Mouse (Mus musculus) cerebellum, postnatal 4 days (tissue): ENCODE data around the gene Macrod2.
A peak's percentile ranks its signal among the peaks of the same experiment; 100 is the strongest.

ENCODE experiments used
- DNase-seq, 2 experiments: peaks; one replicate each; pipeline ENCODE4 v3.0.0; 2022; ENCODE audit warnings: low spot score in 2 of 2, mixed read lengths in 1 of 2

Macrod2 gene

GRCm38 (mm10) chr2:142323158-142323557 is 1928.0 kb downstream of the Macrod2 start:
- DNase-seq = no peak

GRCm38 (mm10) chr2:142326737-142327136 is 1931.6 kb downstream of the Macrod2 start:
- DNase-seq = no peak

- no peak for DNase-seq
Measured at GRCm38 (mm10) chr2:142329761-142330160, 1934.7 kb downstream of the Macrod2 start.

- peak in 1 of 2 experiments; percentile 25 for DNase-seq
Measured at GRCm38 (mm10) chr2:142334441-142335102, 1939.5 kb downstream of the Macrod2 start.

GRCm38 (mm10) chr2:142335103-142335999 is 1940.2 kb downstream of the Macrod2 start:
- DNase-seq = no peak

GRCm38 (mm10) chr2:142344021-142344420 is 1948.9 kb downstream of the Macrod2 start:
- no peak for DNase-seq

- peak in 1 of 2 experiments; percentile 25 for DNase-seq
Measured at GRCm38 (mm10) chr2:142344758-142345157, 1949.6 kb downstream of the Macrod2 start.

- DNase-seq = no peak
Measured at GRCm38 (mm10) chr2:142349805-142350204, 1954.7 kb downstream of the Macrod2 start.

GRCm38 (mm10) chr2:142362888-142363287 is 1967.8 kb downstream of the Macrod2 start:
- peak in 1 of 2 experiments; percentile 42 for DNase-seq

- DNase-seq = peak in 1 of 2 experiments; percentile 6
Measured at GRCm38 (mm10) chr2:142373978-142374377, 1978.9 kb downstream of the Macrod2 start.

- DNase-seq = no peak
Measured at GRCm38 (mm10) chr2:142380563-142380962, 1985.5 kb downstream of the Macrod2 start.

- DNase-seq = no peak
Measured at GRCm38 (mm10) chr2:142381081-142381579, 1986.0 kb downstream of the Macrod2 start.

GRCm38 (mm10) chr2:142393546-142393945 is 1998.4 kb downstream of the Macrod2 start:
- DNase-seq = no peak

- DNase-seq = no peak
Measured at GRCm38 (mm10) chr2:142399490-142399889, 2004.4 kb downstream of the Macrod2 start.

GRCm38 (mm10) chr2:142400781-142401180 is 2005.7 kb downstream of the Macrod2 start:
- no peak for DNase-seq

- DNase-seq = peak in 1 of 2 experiments; percentile 8
Measured at GRCm38 (mm10) chr2:142401359-142401758, 2006.2 kb downstream of the Macrod2 start.

- DNase-seq = no peak
Measured at GRCm38 (mm10) chr2:142403394-142403793, 2008.3 kb downstream of the Macrod2 start.

- peak in 1 of 2 experiments; percentile 37 for DNase-seq
Measured at GRCm38 (mm10) chr2:142404321-142404720, 2009.2 kb downstream of the Macrod2 start.

- no peak for DNase-seq
Measured at GRCm38 (mm10) chr2:142407341-142407740, 2012.2 kb downstream of the Macrod2 start.

GRCm38 (mm10) chr2:142410124-142410523 is 2015.0 kb downstream of the Macrod2 start:
- DNase-seq = no peak

- DNase-seq = no peak
Measured at GRCm38 (mm10) chr2:142433126-142433525, 2038.0 kb downstream of the Macrod2 start.

- no peak for DNase-seq
Measured at GRCm38 (mm10) chr2:142434731-142435130, 2039.6 kb downstream of the Macrod2 start.
